Mouse (Mus musculus): ENCODE results near the gene Zfp663.
A peak's percentile ranks its signal among the peaks of the same experiment; 100 is the strongest.

The Zfp663 gene

DNA sequence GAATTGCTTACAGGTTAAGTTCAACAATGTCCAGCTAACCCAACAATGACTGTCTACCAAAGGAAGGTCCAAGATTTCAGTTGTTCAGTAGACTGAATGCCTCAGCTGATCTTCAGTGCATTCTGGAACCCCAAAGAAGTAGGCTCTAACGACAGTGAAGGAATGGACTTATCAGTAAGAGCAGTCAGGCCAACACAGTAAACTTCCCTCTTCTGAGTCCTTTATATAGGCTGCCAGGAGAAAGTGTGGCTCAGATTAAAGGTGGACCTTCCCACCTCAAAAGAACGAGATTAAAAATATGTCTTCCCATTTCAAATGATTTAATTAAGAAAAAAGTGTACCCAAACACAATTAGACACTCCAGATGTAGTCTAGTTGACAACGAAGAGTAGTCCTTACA, 1.8 kb upstream of the Zfp663 start:
- DNase-seq (ENCODE audit: extremely low read depth, low read depth), result peak; percentile 75

DNA sequence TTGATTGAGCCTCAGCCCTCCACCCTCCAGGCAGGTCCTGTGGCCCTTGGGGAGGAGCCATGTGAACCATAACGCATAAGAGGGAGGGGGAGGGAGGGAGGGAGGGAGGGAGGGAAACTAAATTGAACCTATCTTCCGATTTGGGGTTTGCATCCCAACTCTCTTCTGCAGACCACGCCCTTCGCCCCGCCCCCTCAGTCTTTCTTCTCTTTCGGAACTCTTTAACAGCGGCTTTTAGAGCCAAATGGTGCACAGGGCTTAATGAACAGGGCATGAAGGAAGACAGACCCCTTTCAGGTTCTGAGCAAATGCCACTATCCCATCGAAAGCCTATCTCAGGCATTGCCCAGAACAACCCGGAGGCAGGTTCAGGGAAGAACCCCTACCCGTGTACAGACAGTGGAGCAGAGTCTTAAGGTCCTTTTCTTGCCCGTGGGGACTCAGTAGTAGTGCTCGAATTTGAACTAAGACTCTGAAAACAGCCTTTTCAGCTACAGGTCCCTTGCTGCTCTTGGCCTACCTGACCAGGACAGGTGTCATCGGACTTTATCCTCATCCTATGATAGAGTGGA, 575 bp downstream of the Zfp663 start:
- peak; percentile 45 for DNase-seq (ENCODE audit: extremely low read depth, low read depth)

DNA sequence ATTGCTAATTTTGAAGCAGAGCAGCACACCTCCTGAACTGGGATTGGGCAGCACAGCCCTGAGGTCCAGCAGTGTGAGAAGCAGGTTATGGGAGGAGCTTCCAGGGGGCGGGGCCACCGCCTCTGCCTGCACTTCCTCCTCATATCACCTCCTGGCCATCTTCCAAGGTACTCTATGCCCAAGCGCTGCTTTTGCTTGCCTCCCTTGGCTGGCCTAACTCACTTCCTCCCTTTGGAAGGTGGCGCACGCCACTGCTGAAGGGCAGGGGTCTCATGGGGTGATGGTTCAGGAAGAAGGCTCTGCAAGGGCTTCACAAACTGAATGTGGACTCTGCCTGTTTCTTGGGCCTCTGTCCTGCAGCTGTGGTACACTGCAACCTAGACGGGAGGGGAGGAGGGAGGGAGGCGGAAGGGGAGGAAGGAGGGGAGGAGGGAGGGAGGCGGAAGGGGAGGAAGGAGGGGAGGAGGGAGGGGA, 1.4 kb downstream of the Zfp663 start:
- peak; percentile 84 for DNase-seq (ENCODE audit: extremely low read depth, low read depth)

DNA sequence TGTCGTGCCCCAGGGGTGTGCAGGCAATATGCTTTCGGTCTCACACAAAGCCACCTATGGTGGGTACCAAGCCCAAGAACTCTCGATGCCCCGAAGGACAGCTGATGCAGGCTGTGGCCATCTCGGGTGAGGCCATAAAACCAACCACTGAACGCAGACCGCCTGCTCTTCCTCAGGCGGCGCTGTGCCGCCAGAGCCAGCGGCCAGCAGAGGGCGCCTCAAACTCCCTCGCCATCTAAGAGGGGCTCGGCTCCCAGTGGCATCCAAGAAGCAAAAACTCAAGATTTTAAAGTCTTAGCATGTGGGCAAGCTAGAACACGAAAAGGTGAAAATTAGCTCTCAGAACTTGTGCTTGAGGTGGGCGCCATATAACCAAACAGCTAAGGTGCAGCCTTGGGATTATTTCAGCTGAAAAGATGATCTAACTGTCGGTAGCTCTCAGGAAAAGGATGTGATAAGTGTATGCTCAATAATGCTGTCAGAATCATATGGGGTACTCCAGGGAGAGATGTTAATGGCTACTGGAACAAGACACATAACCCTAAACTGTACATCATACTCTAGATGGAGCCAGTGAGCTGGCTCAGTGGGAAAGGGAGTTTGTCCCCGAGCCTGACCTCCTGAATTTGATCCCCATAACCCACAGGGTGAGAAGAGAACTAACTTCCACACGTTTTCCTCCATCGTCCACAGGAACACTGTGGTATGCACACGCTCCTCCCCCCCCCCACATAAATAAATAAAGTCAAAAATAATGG, 4.0 kb downstream of the Zfp663 start:
- DNase-seq (ENCODE audit: extremely low read depth, low read depth), result peak; percentile 44

GRCm38 (mm10) chr2:165363282-165363681, 5.2 kb downstream of the Zfp663 start:
- DNase-seq (ENCODE audit: extremely low read depth, low read depth), result no peak

- DNase-seq (ENCODE audit: extremely low read depth, low read depth), result peak; percentile 57
Observed at GRCm38 (mm10) chr2:165360861-165361260, 7.7 kb downstream of the Zfp663 start.

DNA sequence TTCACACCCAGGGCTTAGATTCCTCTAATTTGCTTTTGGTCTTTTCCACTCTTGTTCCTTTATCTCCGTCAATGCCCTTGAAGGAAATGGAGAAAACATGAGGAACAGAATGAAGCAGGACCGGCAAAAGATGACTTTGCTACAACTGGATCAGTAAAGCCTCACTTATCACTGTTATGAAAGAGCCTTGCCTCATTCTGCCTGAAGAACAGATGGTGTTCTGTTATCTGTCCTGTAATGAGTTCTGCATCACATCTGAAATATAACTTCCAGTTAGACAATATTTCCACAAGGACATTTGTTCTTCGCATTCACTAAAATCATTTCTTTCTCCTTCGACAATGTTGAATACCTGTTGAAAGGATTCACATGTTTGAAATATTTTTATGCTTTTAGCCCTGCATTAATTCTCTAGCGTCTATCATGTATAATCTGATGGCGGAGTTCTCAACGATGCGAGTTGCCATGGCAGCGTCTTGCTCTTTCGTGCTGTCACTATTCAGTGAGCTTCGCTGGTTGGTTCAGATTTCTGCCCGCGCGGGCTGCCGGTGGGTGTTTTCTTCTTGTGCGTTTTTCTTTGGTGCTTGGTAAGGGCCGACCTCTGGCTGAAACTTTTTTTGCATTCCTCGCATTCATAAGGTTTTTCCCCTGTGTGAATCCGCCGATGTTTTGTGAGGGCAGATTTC, 16.6 kb downstream of the Zfp663 start:
- DNase-seq (ENCODE audit: extremely low read depth, low read depth), result no peak

DNA sequence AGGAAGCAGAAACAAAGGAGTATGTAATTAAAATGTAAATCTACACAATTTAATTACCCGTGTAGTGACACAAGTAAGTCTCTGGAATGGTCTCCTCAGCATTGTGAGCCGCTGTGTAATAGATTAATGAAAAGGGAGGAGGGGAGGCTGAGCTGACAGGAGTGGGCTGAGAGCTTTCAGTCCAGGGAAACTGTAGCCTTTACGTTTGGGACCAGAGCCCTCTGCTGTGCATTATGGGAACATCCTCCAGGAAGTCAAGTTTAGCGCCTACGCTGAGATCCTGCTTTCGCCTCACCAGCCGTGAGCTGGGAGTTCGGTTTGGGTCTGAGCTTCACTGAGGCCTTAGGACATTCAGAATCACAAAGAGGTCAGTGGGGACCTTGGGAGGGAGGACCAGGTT, 19.1 kb downstream of the Zfp663 start:
- DNase-seq (ENCODE audit: extremely low read depth, low read depth), result no peak

GRCm38 (mm10) chr2:165346180-165346579, 22.3 kb downstream of the Zfp663 start:
- DNase-seq (ENCODE audit: extremely low read depth, low read depth), result no peak

GRCm38 (mm10) chr2:165337191-165337590, 31.3 kb downstream of the Zfp663 start:
- no peak for DNase-seq (ENCODE audit: extremely low read depth, low read depth)

DNA sequence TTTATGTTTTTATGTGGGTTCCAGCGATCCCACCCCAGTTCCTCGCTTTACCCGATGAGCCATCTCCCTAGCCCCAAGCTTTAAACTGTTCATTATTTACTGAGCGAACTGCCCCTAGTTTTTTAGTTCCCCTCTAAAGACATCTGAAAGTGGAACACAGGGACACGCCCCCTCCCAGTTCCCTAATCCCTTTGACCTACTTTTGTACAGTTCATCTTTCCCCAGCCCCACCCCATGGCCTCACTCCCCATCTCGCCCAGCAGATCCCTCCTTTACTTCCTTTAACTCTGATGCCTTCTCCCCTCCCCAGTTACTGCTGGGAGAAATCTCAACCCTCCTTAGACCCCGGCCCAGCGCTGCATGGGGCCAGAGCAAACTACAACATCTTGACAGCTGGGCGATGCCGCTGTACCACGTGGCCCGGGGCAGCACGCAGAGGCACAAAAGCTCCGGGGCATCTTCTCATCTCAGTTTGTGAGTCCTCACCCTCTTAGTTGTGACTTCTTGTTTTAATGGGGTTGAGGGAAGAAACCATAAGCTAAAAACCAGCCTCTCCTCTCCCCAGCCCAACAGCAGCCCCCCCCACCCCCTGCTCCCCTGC, 35.8 kb downstream of the Zfp663 start:
- DNase-seq (ENCODE audit: extremely low read depth, low read depth), result peak; percentile 46

GRCm38 (mm10) chr2:165329703-165330102, 38.8 kb downstream of the Zfp663 start:
- peak; percentile 78 for DNase-seq (ENCODE audit: extremely low read depth, low read depth)

- DNase-seq (ENCODE audit: extremely low read depth, low read depth), result no peak
Observed at GRCm38 (mm10) chr2:165328746-165329145, 39.8 kb downstream of the Zfp663 start.

DNA sequence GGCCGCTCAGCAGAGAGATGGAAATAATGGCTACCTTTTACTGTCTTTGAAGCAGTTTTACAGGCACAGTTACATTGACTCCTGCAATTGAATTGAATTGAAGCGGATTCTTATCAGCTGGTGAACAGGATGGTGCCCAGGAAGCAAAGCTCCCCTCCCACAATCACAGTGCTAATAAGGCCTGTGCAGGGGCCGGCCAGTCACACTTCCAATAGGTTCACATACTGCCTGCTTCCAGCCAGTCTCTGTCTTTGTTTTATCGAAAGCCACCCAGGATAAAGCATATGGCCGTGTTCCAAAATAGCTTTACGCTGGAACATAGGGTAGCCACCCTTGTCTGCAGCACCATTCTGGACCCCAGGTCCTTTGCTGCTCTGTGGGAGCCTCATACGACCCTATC, 41.1 kb downstream of the Zfp663 start:
- peak; percentile 60 for DNase-seq (ENCODE audit: extremely low read depth, low read depth)

- DNase-seq (ENCODE audit: extremely low read depth, low read depth), result peak; percentile 89
Observed at GRCm38 (mm10) chr2:165326304-165327190, 42.0 kb downstream of the Zfp663 start, which contains the start of gene Elmo2. Gene Elmo2, minus strand, starts transcription at chr2:165326479.

GRCm38 (mm10) chr2:165325521-165326303, 42.8 kb downstream of the Zfp663 start:
- no peak for DNase-seq (ENCODE audit: extremely low read depth, low read depth)

- no peak for DNase-seq (ENCODE audit: extremely low read depth, low read depth)
Observed at GRCm38 (mm10) chr2:165323928-165324327, 44.6 kb downstream of the Zfp663 start.

GRCm38 (mm10) chr2:165323484-165323883, 45.0 kb downstream of the Zfp663 start:
- no peak for DNase-seq (ENCODE audit: extremely low read depth, low read depth)

- DNase-seq (ENCODE audit: extremely low read depth, low read depth), result no peak
Observed at GRCm38 (mm10) chr2:165321981-165322735, 46.4 kb downstream of the Zfp663 start.
